Mouse (Mus musculus) ES-E14 (cell line): ENCODE measurements around the gene Sele.

Experiments
- CHD2 ChIP-seq: IDR thresholded peaks from 2 replicates; pipeline ENCODE4 v1.6.1; 2014; ENCODE audit warnings: mild to moderate bottlenecking, low read depth, low read length, inconsistent platforms
- HCFC1 ChIP-seq: IDR thresholded peaks from 2 replicates; pipeline ENCODE4 v1.6.1; 2012; ENCODE audit warnings: low read length, inconsistent platforms, borderline replicate concordance; ENCODE audit not compliant: insufficient read depth
- MAFK ChIP-seq: IDR thresholded peaks from 2 replicates; pipeline ENCODE4 v1.6.1; 2014; ENCODE audit warnings: mild to moderate bottlenecking, low read depth, low read length, inconsistent platforms; ENCODE audit not compliant: insufficient read depth
- ZC3H11A ChIP-seq: IDR thresholded peaks from 2 replicates; pipeline ENCODE4 v1.6.1; 2012; ENCODE audit warnings: low read depth, mild to moderate bottlenecking, inconsistent platforms, low read length, borderline replicate concordance
- ZNF384 ChIP-seq: IDR thresholded peaks from 2 replicates; pipeline ENCODE4 v1.6.1; 2012; ENCODE audit warnings: low read depth, low read length, inconsistent platforms

DNA sequence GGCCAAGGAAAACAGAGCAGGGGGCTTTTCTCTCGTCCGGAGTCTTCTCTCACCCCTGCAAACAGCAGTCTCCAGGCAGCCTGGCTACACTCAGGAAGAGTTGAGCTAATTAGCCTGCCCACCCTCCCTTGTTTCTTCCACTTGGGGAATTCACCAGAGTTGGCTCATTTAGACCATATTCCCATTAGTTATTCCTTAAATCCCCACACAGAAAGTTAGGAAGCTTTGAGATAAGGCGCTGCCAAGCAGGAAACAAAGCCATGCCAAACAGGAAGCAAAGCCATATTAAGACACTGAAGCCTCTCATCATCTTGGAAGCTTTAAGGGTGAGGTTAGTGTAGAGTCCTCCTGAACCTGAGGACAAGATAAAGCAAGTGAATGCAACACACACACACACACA, 4.5 kb upstream of the Sele start:
- TF ChIP-seq ZNF384 (no peak), ZC3H11A (no peak), MAFK (no peak), CHD2 (no peak), HCFC1 (no peak)
